Mouse (Mus musculus): ENCODE data around the gene Olfr187. TPM values are rescaled to one million over a fixed set of nuclear protein-coding genes. Genes with fewer than 3 reads are reported as not detected.

The Olfr187 gene
- not detected in 4 replicates for total RNA-seq (2023; ENCODE audit: inconsistent age)

DNA sequence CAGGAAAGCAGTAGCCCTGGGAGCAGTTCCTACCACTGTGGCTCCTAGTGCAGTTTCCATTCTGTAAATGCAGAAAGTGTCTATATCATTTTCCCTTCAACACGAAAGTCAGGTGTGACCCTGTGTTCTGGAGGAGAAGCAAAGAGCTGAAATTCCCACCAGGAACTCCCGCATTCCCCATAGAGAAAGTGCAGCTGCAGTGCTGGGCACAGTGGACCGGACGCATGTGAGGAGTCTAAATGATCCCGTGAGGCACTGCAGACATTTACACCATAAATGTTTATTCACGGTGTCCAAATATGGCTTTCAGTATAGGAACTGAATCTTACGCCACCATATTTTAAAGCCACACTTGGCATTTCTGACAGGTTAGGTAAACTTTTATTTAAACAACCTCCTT lies at the start of gene Olfr187:
Gene Olfr187 (minus strand): TSS at position 58 of the 400 bp plus-strand sequence.

DNA sequence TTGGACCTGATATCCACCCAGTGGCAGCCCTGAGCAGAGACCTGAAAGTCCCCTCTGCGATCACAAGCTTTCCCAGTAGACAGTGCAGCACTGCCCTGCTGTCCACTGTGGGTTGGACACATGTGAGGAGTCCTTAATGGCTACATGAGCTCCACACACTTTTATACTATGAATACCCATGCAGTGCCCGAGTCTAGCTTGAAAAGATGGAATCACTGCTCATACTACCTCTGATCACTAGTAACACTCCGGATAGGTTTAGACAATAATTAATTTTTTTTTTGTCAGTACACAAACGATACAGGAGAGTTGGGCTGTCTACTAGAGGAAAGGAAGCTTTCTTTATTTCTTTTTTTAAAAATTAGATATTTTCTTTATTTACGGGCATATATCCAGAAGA lies 38.3 kb upstream of the Olfr187 start, which contains the start of gene Olfr190:
Gene Olfr190 (minus strand): TSS at position 101 of the 400 bp plus-strand sequence.

DNA sequence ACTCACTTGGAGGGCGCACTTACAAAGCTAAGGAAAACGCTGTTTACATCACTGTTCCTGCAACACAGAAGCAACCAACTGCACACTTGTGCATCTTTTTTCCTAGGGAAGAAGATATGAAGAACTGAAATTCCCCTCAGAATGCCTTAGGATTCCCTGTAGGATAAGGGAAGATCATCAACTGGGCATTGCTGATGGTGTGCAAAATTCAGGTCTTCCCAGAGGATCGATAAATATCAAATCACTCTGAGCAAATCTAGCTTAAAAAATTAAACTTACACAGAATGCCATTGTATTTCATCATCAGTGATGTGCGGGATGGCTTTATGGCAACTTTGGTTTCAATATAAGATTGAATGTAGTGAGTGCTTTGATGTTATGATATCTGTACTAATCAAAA lies 9.4 kb downstream of the Olfr187 start, which contains the start of gene Olfr186:
Gene Olfr186 (minus strand): TSS at position 101 of the 400 bp plus-strand sequence.

DNA sequence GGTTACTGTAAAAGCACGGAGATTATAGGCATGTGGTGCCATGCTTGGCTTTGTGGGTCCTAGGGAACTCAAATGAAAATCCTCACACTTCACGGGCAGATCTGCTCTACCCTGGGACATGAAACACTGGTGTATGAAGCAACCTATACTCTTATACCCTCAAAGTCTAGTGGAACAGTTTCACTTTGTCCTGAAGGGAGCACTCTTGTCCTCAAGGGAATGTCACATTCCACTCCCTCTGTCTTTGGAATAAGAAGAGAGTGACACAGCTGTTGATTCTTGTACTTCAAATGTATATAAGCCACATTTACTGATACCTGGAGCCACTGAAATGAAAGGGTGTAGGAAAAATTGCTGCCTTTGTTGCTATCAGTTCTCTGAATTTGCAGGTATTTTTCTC lies 44.5 kb downstream of the Olfr187 start, which contains the start of gene Olfr183:
Gene Olfr183 (plus strand): TSS at position 301 of the 400 bp plus-strand sequence.

Other genes with a start within 250 kb of the Olfr187 start
- not detected in 4 replicates for gene Olfr173, start 239.5 kb downstream of the Olfr187 start, total RNA-seq (2023; ENCODE audit: inconsistent age)
- gene Olfr175-ps1, start 213.0 kb downstream of the Olfr187 start, total RNA-seq (2023; ENCODE audit: inconsistent age) = not detected in 4 replicates
- not detected in 4 replicates for gene Olfr177, start 165.0 kb downstream of the Olfr187 start, total RNA-seq (2023; ENCODE audit: inconsistent age)
- gene Olfr178, start 147.7 kb downstream of the Olfr187 start, total RNA-seq (2023; ENCODE audit: inconsistent age) = not detected in 4 replicates
- gene Olfr181, start 111.0 kb downstream of the Olfr187 start, total RNA-seq (2023; ENCODE audit: inconsistent age) = not detected in 4 replicates
- gene Olfr180, start 110.4 kb downstream of the Olfr187 start, total RNA-seq (2023; ENCODE audit: inconsistent age) = not detected in 4 replicates
- gene Olfr183, start 44.4 kb downstream of the Olfr187 start, total RNA-seq (2023; ENCODE audit: inconsistent age) = not detected in 4 replicates
- not detected in 4 replicates for gene Olfr186, start 9.5 kb downstream of the Olfr187 start, total RNA-seq (2023; ENCODE audit: inconsistent age)
- gene Olfr190, start 38.2 kb upstream of the Olfr187 start, total RNA-seq (2023; ENCODE audit: inconsistent age) = not detected in 4 replicates
- not detected in 4 replicates for gene Olfr191, start 50.1 kb upstream of the Olfr187 start, total RNA-seq (2023; ENCODE audit: inconsistent age)
- not detected in 4 replicates for gene Olfr193, start 72.1 kb upstream of the Olfr187 start, total RNA-seq (2023; ENCODE audit: inconsistent age)
- not detected in 4 replicates for gene Olfr194, start 81.3 kb upstream of the Olfr187 start, total RNA-seq (2023; ENCODE audit: inconsistent age)
- not detected in 4 replicates for gene Olfr195, start 107.3 kb upstream of the Olfr187 start, total RNA-seq (2023; ENCODE audit: inconsistent age)
- gene Olfr196, start 130.7 kb upstream of the Olfr187 start, total RNA-seq (2023; ENCODE audit: inconsistent age) = not detected in 4 replicates
- not detected in 4 replicates for gene Olfr198, start 163.8 kb upstream of the Olfr187 start, total RNA-seq (2023; ENCODE audit: inconsistent age)
- gene Olfr199, start 180.0 kb upstream of the Olfr187 start, total RNA-seq (2023; ENCODE audit: inconsistent age) = not detected in 4 replicates
- not detected in 4 replicates for gene Olfr201, start 232.9 kb upstream of the Olfr187 start, total RNA-seq (2023; ENCODE audit: inconsistent age)
- gene Olfr202, start 247.0 kb upstream of the Olfr187 start, total RNA-seq (2023; ENCODE audit: inconsistent age) = not detected in 4 replicates

Data from B cell, adult (primary cell).